Mouse (Mus musculus): Measurements from ENCODE around the gene Rusc1. TPM values are rescaled to one million over a fixed set of nuclear protein-coding genes. Genes with fewer than 3 reads are reported as not detected.

Gene Rusc1
- 7.9 TPM in 2 replicates for polyA plus RNA-seq (2014; fragmentation: Nextera tagmentation; extraction: Ambion mirVana)

- H3K4me3 ChIP-seq (ENCODE audit: low read depth, low read length): peak within 1 kb of the TSS; percentile 33
- no peak within 1 kb of the TSS for H3K9ac ChIP-seq (ENCODE audit: low read depth, low read length)
- 2% methylated on average over 18 of the region's 18 CpGs for WGBS (ENCODE audit: insufficient replicate concordance)
- no peak for ATAC-seq (replicated peaks; ENCODE audit: insufficient number of reproducible peaks, low FRiP score, low TSS enrichment)
- no peaks in the 10 kb centered on the region for H3K9me3 ChIP-seq (replicated peaks; ENCODE audit: control insufficient read depth, low read length)
- H3K4me1 ChIP-seq (ENCODE audit: control insufficient read depth, insufficient read depth, low read length): peaks cover 21% of the 10 kb centered on the region
- H3K36me3 ChIP-seq (ENCODE audit: control insufficient read depth, insufficient read depth, low read length): peaks cover 17% of the 10 kb centered on the region
- no peak within 1 kb of the TSS for H3K27ac ChIP-seq (ENCODE audit: low read depth, low read length)
- peak within 1 kb of the TSS; percentile 57 for H3K4me2 ChIP-seq
- H3K27me3 ChIP-seq (ENCODE audit: control insufficient read depth, insufficient read depth, low read length): peaks cover 17% of the 10 kb centered on the region
These were observed at the start of gene Rusc1 for GRCm38 (mm10) chr3:89093175-89093574. TSS of gene Rusc1 (minus strand) at chr3:89093311.

GRCm38 (mm10) chr3:89136365-89136764 is 43.3 kb upstream of the Rusc1 start:
- ATAC-seq (replicated peaks; ENCODE audit: insufficient number of reproducible peaks, low FRiP score, low TSS enrichment): peak; percentile 47; the same call in 1 of the 2 replicates
- Histone ChIP-seq H3K4me1 (ENCODE audit: control insufficient read depth, insufficient read depth, low read length) (peaks cover 10% of the 10 kb centered on the region; the same call in 1 of the 2 replicates), H3K27ac (ENCODE audit: low read depth, low read length) (peak overlapping the region; percentile 41; the same call in 1 of the 2 replicates), H3K9ac (ENCODE audit: low read depth, low read length) (peak overlapping the region; percentile 36; the same call in 1 of the 2 replicates), H3K4me2 (peak overlapping the region; percentile 20), H3K27me3 (ENCODE audit: control insufficient read depth, insufficient read depth, low read length) (peaks cover 3% of the 10 kb centered on the region), H3K9me3 (replicated peaks; ENCODE audit: control insufficient read depth, low read length) (no peaks in the 10 kb centered on the region), H3K4me3 (ENCODE audit: low read depth, low read length) (peak overlapping the region; percentile 20), H3K36me3 (ENCODE audit: control insufficient read depth, insufficient read depth, low read length) (no peaks in the 10 kb centered on the region)
- 41% methylated on average over 9 of the region's 9 CpGs for WGBS (ENCODE audit: insufficient replicate concordance)

GRCm38 (mm10) chr3:89135958-89136357 is 42.8 kb upstream of the Rusc1 start, which contains the start of gene Pklr:
TSS of gene Pklr (plus strand) at chr3:89136142.
- H3K27ac ChIP-seq (ENCODE audit: low read depth, low read length): peak within 1 kb of the TSS; percentile 41; the same call in 1 of the 2 replicates
- 48% methylated on average over 3 of the region's 3 CpGs for WGBS (ENCODE audit: insufficient replicate concordance)
- no peaks in the 10 kb centered on the region for H3K9me3 ChIP-seq (replicated peaks; ENCODE audit: control insufficient read depth, low read length)
- H3K4me1 ChIP-seq (ENCODE audit: control insufficient read depth, insufficient read depth, low read length): peaks cover 10% of the 10 kb centered on the region; the same call in 1 of the 2 replicates
- peak within 1 kb of the TSS; percentile 39; the same call in 1 of the 2 replicates for H3K9ac ChIP-seq (ENCODE audit: low read depth, low read length)
- no peaks in the 10 kb centered on the region for H3K36me3 ChIP-seq (ENCODE audit: control insufficient read depth, insufficient read depth, low read length)
- H3K4me2 ChIP-seq: peak within 1 kb of the TSS; percentile 25
- H3K27me3 ChIP-seq (ENCODE audit: control insufficient read depth, insufficient read depth, low read length): peaks cover 3% of the 10 kb centered on the region
- H3K4me3 ChIP-seq (ENCODE audit: low read depth, low read length): peak within 1 kb of the TSS; percentile 20
- peak; percentile 68; the same call in 1 of the 2 replicates for ATAC-seq (replicated peaks; ENCODE audit: insufficient number of reproducible peaks, low FRiP score, low TSS enrichment)

- Histone ChIP-seq H3K27ac (ENCODE audit: low read depth, low read length) (peak overlapping the region; percentile 59; the same call in 1 of the 2 replicates), H3K4me1 (ENCODE audit: control insufficient read depth, insufficient read depth, low read length) (peaks cover 10% of the 10 kb centered on the region; the same call in 1 of the 2 replicates), H3K4me3 (ENCODE audit: low read depth, low read length) (no peak overlapping the region), H3K9ac (ENCODE audit: low read depth, low read length) (no peak overlapping the region), H3K9me3 (replicated peaks; ENCODE audit: control insufficient read depth, low read length) (no peaks in the 10 kb centered on the region), H3K27me3 (ENCODE audit: control insufficient read depth, insufficient read depth, low read length) (peaks cover 3% of the 10 kb centered on the region), H3K4me2 (no peak overlapping the region), H3K36me3 (ENCODE audit: control insufficient read depth, insufficient read depth, low read length) (no peaks in the 10 kb centered on the region)
- 0 out of 2 replicates have a peak, but pooled peaks have one; percentile 13 for ATAC-seq (replicated peaks; ENCODE audit: insufficient number of reproducible peaks, low FRiP score, low TSS enrichment)
- WGBS (ENCODE audit: insufficient replicate concordance): 38% methylated on average over 1 of the region's 1 CpGs
These were observed 40.6 kb upstream of the Rusc1 start for GRCm38 (mm10) chr3:89133752-89134151.

- H3K4me2 ChIP-seq: peak overlapping the region; percentile 73
- 53% methylated on average over 7 of the region's 7 CpGs for WGBS (ENCODE audit: insufficient replicate concordance)
- no peak overlapping the region for H3K9ac ChIP-seq (ENCODE audit: low read depth, low read length)
These were observed 39.9 kb upstream of the Rusc1 start for GRCm38 (mm10) chr3:89133063-89133450.

GRCm38 (mm10) chr3:89132285-89133062 is 39.4 kb upstream of the Rusc1 start:
- Histone ChIP-seq H3K4me3 (ENCODE audit: low read depth, low read length) (peak overlapping the region; percentile 37), H3K4me2 (peak overlapping the region; percentile 73), H3K27ac (ENCODE audit: low read depth, low read length) (peak overlapping the region; percentile 31; the same call in 1 of the 2 replicates), H3K36me3 (ENCODE audit: control insufficient read depth, insufficient read depth, low read length) (no peaks in the 10 kb centered on the region), H3K4me1 (ENCODE audit: control insufficient read depth, insufficient read depth, low read length) (peaks cover 10% of the 10 kb centered on the region; the same call in 1 of the 2 replicates), H3K9ac (ENCODE audit: low read depth, low read length) (peak overlapping the region; percentile 61), H3K27me3 (ENCODE audit: control insufficient read depth, insufficient read depth, low read length) (peaks cover 3% of the 10 kb centered on the region), H3K9me3 (replicated peaks; ENCODE audit: control insufficient read depth, low read length) (no peaks in the 10 kb centered on the region)
- ATAC-seq (replicated peaks; ENCODE audit: insufficient number of reproducible peaks, low FRiP score, low TSS enrichment): peak; percentile 85
- 15% methylated on average over 30 of the region's 30 CpGs for WGBS (ENCODE audit: insufficient replicate concordance)

More at GRCm38 (mm10) chr3:89133063-89133450, 39.9 kb upstream of the Rusc1 start:
- no peaks in the 10 kb centered on the region for H3K36me3 ChIP-seq (ENCODE audit: control insufficient read depth, insufficient read depth, low read length)
- H3K27me3 ChIP-seq (ENCODE audit: control insufficient read depth, insufficient read depth, low read length): peaks cover 3% of the 10 kb centered on the region
- H3K4me3 ChIP-seq (ENCODE audit: low read depth, low read length): no peak overlapping the region
- ATAC-seq (replicated peaks; ENCODE audit: insufficient number of reproducible peaks, low FRiP score, low TSS enrichment): no peak
- peaks cover 10% of the 10 kb centered on the region; the same call in 1 of the 2 replicates for H3K4me1 ChIP-seq (ENCODE audit: control insufficient read depth, insufficient read depth, low read length)
- no peaks in the 10 kb centered on the region for H3K9me3 ChIP-seq (replicated peaks; ENCODE audit: control insufficient read depth, low read length)
- H3K27ac ChIP-seq (ENCODE audit: low read depth, low read length): peak overlapping the region; percentile 59

GRCm38 (mm10) chr3:89131816-89132215 is 38.7 kb upstream of the Rusc1 start:
- WGBS (ENCODE audit: insufficient replicate concordance): 44% methylated on average over 4 of the region's 4 CpGs
- peak overlapping the region; percentile 61 for H3K9ac ChIP-seq (ENCODE audit: low read depth, low read length)

GRCm38 (mm10) chr3:89129908-89130307 is 36.8 kb upstream of the Rusc1 start:
- 92% methylated on average over 3 of the region's 3 CpGs for WGBS (ENCODE audit: insufficient replicate concordance)

More at GRCm38 (mm10) chr3:89131816-89132215, 38.7 kb upstream of the Rusc1 start:
- peaks cover 3% of the 10 kb centered on the region for H3K27me3 ChIP-seq (ENCODE audit: control insufficient read depth, insufficient read depth, low read length)
- H3K9me3 ChIP-seq (replicated peaks; ENCODE audit: control insufficient read depth, low read length): no peaks in the 10 kb centered on the region
- no peak for ATAC-seq (replicated peaks; ENCODE audit: insufficient number of reproducible peaks, low FRiP score, low TSS enrichment)
- H3K4me3 ChIP-seq (ENCODE audit: low read depth, low read length): peak overlapping the region; percentile 37
- H3K4me2 ChIP-seq: peak overlapping the region; percentile 73
- H3K36me3 ChIP-seq (ENCODE audit: control insufficient read depth, insufficient read depth, low read length): no peaks in the 10 kb centered on the region
- peak overlapping the region; percentile 31; the same call in 1 of the 2 replicates for H3K27ac ChIP-seq (ENCODE audit: low read depth, low read length)
- peaks cover 10% of the 10 kb centered on the region; the same call in 1 of the 2 replicates for H3K4me1 ChIP-seq (ENCODE audit: control insufficient read depth, insufficient read depth, low read length)

More at GRCm38 (mm10) chr3:89129908-89130307, 36.8 kb upstream of the Rusc1 start:
- Histone ChIP-seq H3K9ac (ENCODE audit: low read depth, low read length) (no peak overlapping the region), H3K4me1 (ENCODE audit: control insufficient read depth, insufficient read depth, low read length) (peaks cover 10% of the 10 kb centered on the region; the same call in 1 of the 2 replicates), H3K27me3 (ENCODE audit: control insufficient read depth, insufficient read depth, low read length) (peaks cover 3% of the 10 kb centered on the region), H3K4me3 (ENCODE audit: low read depth, low read length) (no peak overlapping the region), H3K4me2 (no peak overlapping the region), H3K9me3 (replicated peaks; ENCODE audit: control insufficient read depth, low read length) (no peaks in the 10 kb centered on the region), H3K27ac (ENCODE audit: low read depth, low read length) (no peak overlapping the region), H3K36me3 (ENCODE audit: control insufficient read depth, insufficient read depth, low read length) (no peaks in the 10 kb centered on the region)
- no peak for ATAC-seq (replicated peaks; ENCODE audit: insufficient number of reproducible peaks, low FRiP score, low TSS enrichment)

Data from heart, embryonic 11.5 days (tissue).